Mouse (Mus musculus) small intestine, adult 10 weeks (tissue): ENCODE measurements around the gene Tst. TPM values are rescaled to one million over a fixed set of nuclear protein-coding genes. Genes with fewer than 3 reads are reported as not detected.

Source experiments
- polyA plus RNA-seq: library from polyadenylated mRNA; stranded (reverse); fragments of 350-450 nt; fragmentation: Illumina TruSeq; extraction: RNeasy Lipid Tissue Mini Kit (QIAGEN cat#74804); gene quantifications from one replicate; pipeline ENCODE4 v1.2.3, GENCODE M21; 2014; ENCODE audit warnings: low replicate concordance

Tst gene
- polyA plus RNA-seq, result 0.33 TPM

DNA sequence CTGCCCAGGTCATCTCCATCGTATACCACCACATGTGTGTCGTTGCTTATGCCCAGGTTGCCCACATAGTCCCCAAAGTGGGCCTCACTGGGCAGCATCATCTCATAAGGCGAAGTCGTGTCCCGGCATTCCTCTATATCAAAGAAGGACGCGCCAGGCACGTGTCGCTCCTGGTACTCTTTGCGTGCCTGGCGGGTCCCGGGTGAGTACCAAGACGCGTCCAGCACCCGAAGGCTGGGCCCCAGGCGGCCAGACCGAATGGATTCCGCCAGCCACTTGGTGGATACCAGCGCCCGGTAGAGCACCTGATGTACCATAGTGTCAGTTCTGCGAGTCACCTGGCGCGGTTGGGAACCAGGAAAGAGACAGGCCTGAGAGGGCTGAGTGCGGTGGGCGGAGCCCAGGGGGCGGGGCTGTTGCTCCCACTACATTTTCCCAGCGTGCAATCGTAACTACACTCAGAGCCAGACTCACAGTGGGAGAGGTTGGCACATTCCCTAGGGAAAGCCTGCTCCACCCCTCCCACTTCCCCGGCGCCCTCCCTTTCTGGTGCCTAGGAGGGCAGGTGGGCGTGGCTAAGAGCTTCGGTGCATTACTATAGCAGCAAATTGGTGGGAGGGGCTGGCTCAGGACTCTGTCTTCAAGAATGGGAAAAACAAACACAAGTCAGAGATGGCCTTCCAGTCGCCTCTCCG is at the start of gene Tst:
TSS of gene Tst (minus strand) at position 391 of the 695 bp plus-strand sequence.

DNA sequence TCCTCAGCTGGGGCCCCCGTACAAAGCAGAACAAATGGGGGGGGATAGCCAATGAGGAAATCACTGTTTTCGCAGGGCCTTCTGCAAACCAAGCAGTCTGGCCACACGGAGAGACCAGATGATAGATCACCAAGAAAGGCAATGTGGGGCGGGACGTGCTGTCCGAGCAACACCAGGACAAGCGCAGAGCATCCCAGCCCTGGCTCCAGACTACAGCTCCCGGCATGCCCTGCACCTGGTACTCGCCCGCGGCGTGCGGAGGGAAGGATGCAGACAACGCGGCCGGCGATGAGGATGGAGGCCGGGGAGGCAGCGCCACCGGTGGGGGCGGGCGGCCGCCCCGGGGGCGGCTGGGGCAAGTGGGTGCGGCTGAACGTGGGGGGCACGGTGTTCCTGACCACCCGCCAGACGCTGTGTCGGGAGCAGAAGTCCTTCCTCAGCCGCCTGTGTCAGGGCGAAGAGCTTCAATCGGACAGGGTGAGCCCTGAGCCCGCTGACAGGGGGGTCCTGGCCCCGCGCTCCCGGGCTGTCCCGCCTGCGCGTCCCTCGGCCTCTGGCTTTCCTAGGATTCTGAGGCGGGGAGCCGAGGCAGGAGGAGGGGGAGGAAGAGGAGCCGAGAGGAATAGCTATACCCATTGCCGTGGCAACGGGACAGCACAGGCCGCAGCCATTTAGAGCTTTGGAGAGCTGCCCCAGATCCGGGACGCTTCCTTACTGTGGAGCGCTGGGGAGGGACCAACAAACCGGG is 22.9 kb upstream of the Tst start, which contains the start of gene Kctd17:
TSS of gene Kctd17 (plus strand) at position 174 of the 748 bp plus-strand sequence.

DNA sequence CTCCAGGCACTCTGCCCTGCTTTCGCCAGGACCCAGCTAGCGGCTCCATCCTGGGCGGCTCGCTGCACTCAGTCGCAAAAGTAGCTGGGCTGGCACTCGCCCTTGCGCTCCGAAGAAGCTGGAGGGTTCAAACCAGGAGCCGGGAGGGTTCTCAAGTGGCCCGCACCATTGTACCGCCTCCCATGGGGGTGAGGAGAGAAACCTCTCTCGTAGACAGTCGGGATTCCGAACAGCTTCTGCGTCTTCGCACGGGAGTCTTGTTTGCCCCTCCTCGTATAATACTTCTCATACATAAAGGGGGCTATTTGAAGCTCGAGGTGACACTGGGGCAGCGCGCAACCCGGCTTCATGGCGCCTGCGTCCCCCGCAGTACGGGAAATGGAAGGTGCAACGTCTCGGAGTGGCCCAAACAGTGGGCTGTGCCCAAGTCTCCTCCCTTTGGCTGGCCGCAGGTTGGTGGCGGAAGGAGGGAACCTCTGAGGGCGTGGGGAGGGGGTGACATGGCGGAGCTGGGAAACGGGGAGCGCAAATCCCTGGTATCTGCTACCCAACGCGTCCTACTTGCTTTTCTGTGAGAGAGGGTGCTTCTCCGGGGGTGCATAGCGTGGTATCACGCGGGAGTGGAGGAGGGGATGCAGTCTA is 707 bp upstream of the Tst start, which contains the start of gene Mpst:
TSS of gene Mpst (plus strand) at position 124 of the 642 bp plus-strand sequence.

GRCm38 (mm10) chr15:78395478-78395962 is 10.2 kb downstream of the Tst start, which contains the start of gene Tex33:
Gene Tex33, minus strand, starts transcription at chr15:78395912.

Other genes starting within 250 kb of the Tst start
- gene Ift27, start 231.8 kb downstream of the Tst start, polyA plus RNA-seq, result not detected
- gene Pvalb, start 199.5 kb downstream of the Tst start, polyA plus RNA-seq, result not detected
- 0.48 TPM for gene Ncf4, start 161.1 kb downstream of the Tst start, polyA plus RNA-seq
- gene Csf2rb2, start 100.2 kb downstream of the Tst start, polyA plus RNA-seq, result 1.2 TPM
- 2.9 TPM for gene Csf2rb, start 80.2 kb downstream of the Tst start, polyA plus RNA-seq
- not detected for gene Tex33, start 10.0 kb downstream of the Tst start, polyA plus RNA-seq
- not detected for gene Mpst, start 509 bp upstream of the Tst start, polyA plus RNA-seq
- gene Kctd17, start 22.7 kb upstream of the Tst start, polyA plus RNA-seq, result not detected
- gene Tmprss6, start 62.7 kb upstream of the Tst start, polyA plus RNA-seq, result not detected
- 0.93 TPM for gene Il2rb, start 89.4 kb upstream of the Tst start, polyA plus RNA-seq
- gene C1qtnf6, start 125.5 kb upstream of the Tst start, polyA plus RNA-seq, result 0.93 TPM
- gene Sstr3, start 138.8 kb upstream of the Tst start, polyA plus RNA-seq, result not detected
- gene Rac2, start 166.9 kb upstream of the Tst start, polyA plus RNA-seq, result 1.7 TPM
- gene Cyth4, start 191.1 kb upstream of the Tst start, polyA plus RNA-seq, result 1.2 TPM